In the genomic region with DNA sequence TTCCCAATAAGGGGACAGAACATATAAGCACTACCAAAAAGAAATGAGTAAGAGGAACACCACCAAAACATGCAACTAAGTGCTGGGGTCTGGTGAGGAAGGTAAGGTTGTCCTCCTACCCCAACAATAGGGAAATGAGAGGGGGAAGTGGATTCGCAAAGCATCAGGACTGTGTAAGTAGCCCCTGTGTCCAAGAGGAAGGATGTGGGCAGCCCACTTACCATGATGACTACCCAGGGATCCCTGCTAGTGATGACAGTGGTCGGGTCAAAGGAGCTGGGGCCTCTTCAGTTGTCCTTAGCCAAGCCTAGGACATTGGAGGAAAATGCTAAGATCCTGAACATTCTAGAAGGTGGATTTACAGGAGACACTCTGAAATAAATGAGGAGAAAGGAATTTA, we compare ENCODE assay signal across 21 mouse cellular contexts.
A peak's percentile ranks its signal among the peaks of the same experiment; 100 is the strongest.
DNase-seq lines count a peak whose midpoint lies in the region; ATAC-seq lines count a peak whose summit lies in the region.
"Had no signal": no experiment of that assay in that cellular context is flagged by ENCODE, and none has a peak within 500 bp of the region (broad histone marks: within the 10 kb centered on the region; RNA-seq: fewer than 3 reads in every experiment).

No protein-coding gene starts in this region.

- peak; percentile 100 for ATAC-seq in granulocyte monocyte progenitor cell, adult 5-6 weeks (replicated peaks; ENCODE audit: poor library complexity, severe bottlenecking)
- peak; percentile 96 for ATAC-seq in megakaryocyte progenitor cell, adult 5-6 weeks (replicated peaks; ENCODE audit: poor library complexity)
- ATAC-seq: activated CD4-positive, CD25-positive, alpha-beta regulatory T cell, adult 4 months; CD4-positive, CD25-positive, alpha-beta regulatory T cell, adult 4 months; forebrain, embryonic 14.5 days; forebrain, embryonic 16.5 days; Patski had no signal

- DNase-seq in 416B (ENCODE audit: low read depth), result peak; percentile 17
- peak; percentile 14 for DNase-seq in c-Kit-positive CD71-negative TER-119-negative erythroid progenitor cells, embryonic 14.5 days (ENCODE audit: low read depth)
- no peak for DNase-seq in natural killer cell, adult 2 months (ENCODE audit: low spot score in 2 of 2)
- no peak for DNase-seq in right cerebral cortex, postnatal 36 days (ENCODE audit: low spot score in 2 of 2)
- no peak for DNase-seq in gastrocnemius, adult 18-20 months (ENCODE audit: low spot score)
- DNase-seq: adrenal gland, postnatal 10 days; adrenal gland, postnatal 25 days; B cell, adult 2 months; cerebellum, adult 11-12 months; cerebellum, adult 2 months; cerebellum, adult 9-10 months; cerebellum, postnatal 10 days; cerebellum, postnatal 25 days; embryo, embryonic 11 days had no signal

Comparison
In these comparisons a context has a peak if more than half of its experiments do, and no peak if none do; other contexts are left out.
1. DNase-seq: peak in 416B (single experiment) and c-Kit-positive CD71-negative TER-119-negative erythroid progenitor cells, embryonic 14.5 days (single experiment); none in natural killer cell, adult 2 months (0 of 2), right cerebral cortex, postnatal 36 days (0 of 2) and gastrocnemius, adult 18-20 months (single experiment).